Mouse (Mus musculus): ENCODE data around the gene Ube2o. TPM values are rescaled to one million over a fixed set of nuclear protein-coding genes. Genes with fewer than 3 reads are reported as not detected.

Gene Ube2o
- polyA plus RNA-seq, 1 experiment from 2014 or later: 9.8 TPM

- Histone ChIP-seq H3K27me3 (replicated peaks; ENCODE audit: control insufficient read depth, insufficient read depth, low read length) (no peaks in the 10 kb centered on the region), H3K27ac (ENCODE audit: low read depth) (no peak overlapping the region)
- 84% methylated on average over 8 of the region's 8 CpGs for WGBS
Observed at GRCm38 (mm10) chr11:116567531-116567930, 13.7 kb downstream of the Ube2o start.

GRCm38 (mm10) chr11:116565283-116566041 lies 15.8 kb downstream of the Ube2o start:
- Histone ChIP-seq H3K36me3 (ENCODE audit: control insufficient read depth, insufficient read depth, low read length) (no peaks in the 10 kb centered on the region), H3K4me3 (ENCODE audit: low read depth, low read length) (no peak overlapping the region), H3K4me1 (replicated peaks; ENCODE audit: control insufficient read depth, insufficient read depth, low read length) (peaks cover 9% of the 10 kb centered on the region; the same call in 1 of the 2 replicates), H3K9ac (ENCODE audit: low read length) (no peak overlapping the region), H3K27ac (ENCODE audit: low read depth) (no peak overlapping the region), H3K9me3 (ENCODE audit: control insufficient read depth, low read length) (no peaks in the 10 kb centered on the region), H3K27me3 (replicated peaks; ENCODE audit: control insufficient read depth, insufficient read depth, low read length) (no peaks in the 10 kb centered on the region), H3K4me2 (ENCODE audit: low read length) (no peak overlapping the region)
- WGBS: 49% methylated on average over 7 of the region's 7 CpGs
- DNase-seq (ENCODE audit: low spot score) (no peak), ATAC-seq (replicated peaks; ENCODE audit: low FRiP score, low TSS enrichment, low read depth) (no peak)

More at GRCm38 (mm10) chr11:116567531-116567930, 13.7 kb downstream of the Ube2o start:
- no peak overlapping the region for H3K4me2 ChIP-seq (ENCODE audit: low read length)
- no peaks in the 10 kb centered on the region for H3K9me3 ChIP-seq (ENCODE audit: control insufficient read depth, low read length)
- no peak for DNase-seq (ENCODE audit: low spot score)
- H3K4me1 ChIP-seq (replicated peaks; ENCODE audit: control insufficient read depth, insufficient read depth, low read length): peaks cover 15% of the 10 kb centered on the region
- no peak overlapping the region for H3K4me3 ChIP-seq (ENCODE audit: low read depth, low read length)
- H3K9ac ChIP-seq (ENCODE audit: low read length): no peak overlapping the region
- H3K36me3 ChIP-seq (ENCODE audit: control insufficient read depth, insufficient read depth, low read length): no peaks in the 10 kb centered on the region
- no peak for ATAC-seq (replicated peaks; ENCODE audit: low FRiP score, low TSS enrichment, low read depth)

GRCm38 (mm10) chr11:116556308-116556707 lies 24.9 kb downstream of the Ube2o start:
- H3K4me1 ChIP-seq (replicated peaks; ENCODE audit: control insufficient read depth, insufficient read depth, low read length): peaks cover 17% of the 10 kb centered on the region
- H3K27ac ChIP-seq (ENCODE audit: low read depth): 0 out of 2 replicates have a peak overlapping the region, but pooled peaks have one; percentile 4
- DNase-seq (ENCODE audit: low spot score): no peak
- no peak overlapping the region for H3K4me3 ChIP-seq (ENCODE audit: low read depth, low read length)
- ATAC-seq (replicated peaks; ENCODE audit: low FRiP score, low TSS enrichment, low read depth): no peak
- H3K4me2 ChIP-seq (ENCODE audit: low read length): no peak overlapping the region
- WGBS: 40% methylated on average over 6 of the region's 6 CpGs
- no peaks in the 10 kb centered on the region for H3K9me3 ChIP-seq (ENCODE audit: control insufficient read depth, low read length)
- no peaks in the 10 kb centered on the region for H3K27me3 ChIP-seq (replicated peaks; ENCODE audit: control insufficient read depth, insufficient read depth, low read length)
- H3K36me3 ChIP-seq (ENCODE audit: control insufficient read depth, insufficient read depth, low read length): no peaks in the 10 kb centered on the region
- H3K9ac ChIP-seq (ENCODE audit: low read length): no peak overlapping the region

GRCm38 (mm10) chr11:116555572-116555971 lies 25.7 kb downstream of the Ube2o start:
- Histone ChIP-seq H3K9ac (ENCODE audit: low read length) (no peak overlapping the region), H3K9me3 (ENCODE audit: control insufficient read depth, low read length) (no peaks in the 10 kb centered on the region), H3K4me1 (replicated peaks; ENCODE audit: control insufficient read depth, insufficient read depth, low read length) (peaks cover 24% of the 10 kb centered on the region), H3K36me3 (ENCODE audit: control insufficient read depth, insufficient read depth, low read length) (no peaks in the 10 kb centered on the region), H3K4me3 (ENCODE audit: low read depth, low read length) (no peak overlapping the region), H3K27me3 (replicated peaks; ENCODE audit: control insufficient read depth, insufficient read depth, low read length) (no peaks in the 10 kb centered on the region), H3K4me2 (ENCODE audit: low read length) (no peak overlapping the region), H3K27ac (ENCODE audit: low read depth) (no peak overlapping the region)
- 26% methylated on average over 1 of the region's 1 CpGs for WGBS
- DNase-seq (ENCODE audit: low spot score) (no peak), ATAC-seq (replicated peaks; ENCODE audit: low FRiP score, low TSS enrichment, low read depth) (no peak)

GRCm38 (mm10) chr11:116554171-116554878 lies 26.9 kb downstream of the Ube2o start:
- Histone ChIP-seq H3K36me3 (ENCODE audit: control insufficient read depth, insufficient read depth, low read length) (no peaks in the 10 kb centered on the region), H3K9me3 (ENCODE audit: control insufficient read depth, low read length) (no peaks in the 10 kb centered on the region), H3K9ac (ENCODE audit: low read length) (no peak overlapping the region), H3K4me1 (replicated peaks; ENCODE audit: control insufficient read depth, insufficient read depth, low read length) (peaks cover 33% of the 10 kb centered on the region), H3K27me3 (replicated peaks; ENCODE audit: control insufficient read depth, insufficient read depth, low read length) (no peaks in the 10 kb centered on the region), H3K27ac (ENCODE audit: low read depth) (no peak overlapping the region), H3K4me3 (ENCODE audit: low read depth, low read length) (no peak overlapping the region), H3K4me2 (ENCODE audit: low read length) (no peak overlapping the region)
- WGBS: 31% methylated on average over 12 of the region's 12 CpGs
- ATAC-seq (replicated peaks; ENCODE audit: low FRiP score, low TSS enrichment, low read depth): no peak
- DNase-seq (ENCODE audit: low spot score): peak; percentile 68

- no peak for DNase-seq (ENCODE audit: low spot score)
- Histone ChIP-seq H3K4me1 (replicated peaks; ENCODE audit: control insufficient read depth, insufficient read depth, low read length) (peaks cover 33% of the 10 kb centered on the region), H3K4me3 (ENCODE audit: low read depth, low read length) (no peak overlapping the region), H3K4me2 (ENCODE audit: low read length) (no peak overlapping the region), H3K9ac (ENCODE audit: low read length) (no peak overlapping the region), H3K9me3 (ENCODE audit: control insufficient read depth, low read length) (no peaks in the 10 kb centered on the region), H3K27ac (ENCODE audit: low read depth) (no peak overlapping the region), H3K36me3 (ENCODE audit: control insufficient read depth, insufficient read depth, low read length) (0 out of 2 replicates have a peak, but pooled peaks cover 3% of the 10 kb centered on the region), H3K27me3 (replicated peaks; ENCODE audit: control insufficient read depth, insufficient read depth, low read length) (no peaks in the 10 kb centered on the region)
- 46% methylated on average over 1 of the region's 1 CpGs for WGBS
- ATAC-seq (replicated peaks; ENCODE audit: low FRiP score, low TSS enrichment, low read depth): no peak
Observed at GRCm38 (mm10) chr11:116552194-116552593, 29.1 kb downstream of the Ube2o start.

GRCm38 (mm10) chr11:116550748-116551147 lies 30.5 kb downstream of the Ube2o start:
- peaks cover 14% of the 10 kb centered on the region for H3K36me3 ChIP-seq (ENCODE audit: control insufficient read depth, insufficient read depth, low read length)
- DNase-seq (ENCODE audit: low spot score) (no peak), ATAC-seq (replicated peaks; ENCODE audit: low FRiP score, low TSS enrichment, low read depth) (no peak)
- no peaks in the 10 kb centered on the region for H3K27me3 ChIP-seq (replicated peaks; ENCODE audit: control insufficient read depth, insufficient read depth, low read length)
- H3K4me3 ChIP-seq (ENCODE audit: low read depth, low read length): no peak overlapping the region
- H3K27ac ChIP-seq (ENCODE audit: low read depth): peak overlapping the region; percentile 17; the same call in 1 of the 2 replicates
- no peak overlapping the region for H3K4me2 ChIP-seq (ENCODE audit: low read length)
- H3K4me1 ChIP-seq (replicated peaks; ENCODE audit: control insufficient read depth, insufficient read depth, low read length): peaks cover 21% of the 10 kb centered on the region
- no peaks in the 10 kb centered on the region for H3K9me3 ChIP-seq (ENCODE audit: control insufficient read depth, low read length)
- WGBS: 25% methylated on average over 7 of the region's 7 CpGs
- no peak overlapping the region for H3K9ac ChIP-seq (ENCODE audit: low read length)

GRCm38 (mm10) chr11:116549273-116550038 lies 31.8 kb downstream of the Ube2o start:
- DNase-seq (ENCODE audit: low spot score): no peak
- Histone ChIP-seq H3K4me2 (ENCODE audit: low read length) (no peak overlapping the region), H3K4me1 (replicated peaks; ENCODE audit: control insufficient read depth, insufficient read depth, low read length) (peaks cover 19% of the 10 kb centered on the region), H3K27me3 (replicated peaks; ENCODE audit: control insufficient read depth, insufficient read depth, low read length) (no peaks in the 10 kb centered on the region), H3K9me3 (ENCODE audit: control insufficient read depth, low read length) (no peaks in the 10 kb centered on the region), H3K27ac (ENCODE audit: low read depth) (no peak overlapping the region), H3K9ac (ENCODE audit: low read length) (no peak overlapping the region), H3K4me3 (ENCODE audit: low read depth, low read length) (no peak overlapping the region), H3K36me3 (ENCODE audit: control insufficient read depth, insufficient read depth, low read length) (peaks cover 26% of the 10 kb centered on the region)
- no peak for ATAC-seq (replicated peaks; ENCODE audit: low FRiP score, low TSS enrichment, low read depth)
- WGBS: 84% methylated on average over 11 of the region's 11 CpGs

Measured in intestine, embryonic 14.5 days (tissue).